In the genomic region with DNA sequence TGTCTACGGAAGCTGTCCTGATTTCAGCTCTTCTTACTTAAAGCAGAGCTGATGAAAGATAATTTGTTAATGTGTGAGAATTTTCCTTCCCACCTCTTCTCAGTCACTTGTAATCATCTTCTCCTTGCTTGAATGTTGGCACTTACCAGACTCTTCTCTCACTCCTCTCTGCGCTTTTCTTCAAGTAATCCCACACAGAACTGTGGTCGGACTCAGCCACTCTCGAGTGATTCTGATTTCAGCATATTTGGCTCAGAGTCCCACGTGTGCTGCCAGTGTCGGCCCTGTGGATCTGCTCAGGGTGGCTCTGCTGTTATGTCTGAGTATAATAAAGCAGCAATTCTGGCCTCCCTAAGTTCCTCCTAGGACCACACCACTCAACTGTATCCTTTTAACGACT, we compare ENCODE assay signal across 23 mouse cellular contexts. TPM values are rescaled to one million over a fixed set of nuclear protein-coding genes. Genes with fewer than 3 reads are reported as not detected.
DNase-seq lines count a peak whose midpoint lies in the region; ATAC-seq lines count a peak whose summit lies in the region.
"Had no signal": no experiment of that assay in that cellular context is flagged by ENCODE, and none has a peak within 500 bp of the region (broad histone marks: within the 10 kb centered on the region; RNA-seq: fewer than 3 reads in every experiment).

No protein-coding gene starts in this region.

- H3K4me3 ChIP-seq in midbrain, embryonic 11.5 days (ENCODE audit: low read depth, low read length), result no peak overlapping the region
- no peak overlapping the region for H3K4me3 ChIP-seq in midbrain, embryonic 15.5 days
- H3K4me3 ChIP-seq: embryonic facial prominence, embryonic 12.5 days; embryonic facial prominence, embryonic 15.5 days; erythroblast, embryonic 14.5 days; forebrain, embryonic 10.5 days; forebrain, embryonic 12.5 days had no signal

- H3K36me3 ChIP-seq in midbrain, embryonic 11.5 days (ENCODE audit: control insufficient read depth, insufficient read depth, low read length), result no peaks in the 10 kb centered on the region
- H3K36me3 ChIP-seq in midbrain, embryonic 15.5 days (replicated peaks), result no peaks in the 10 kb centered on the region
- H3K36me3 ChIP-seq: embryonic facial prominence, embryonic 12.5 days; embryonic facial prominence, embryonic 15.5 days; forebrain, embryonic 10.5 days; forebrain, embryonic 12.5 days had no signal

- no peaks in the 10 kb centered on the region for H3K27me3 ChIP-seq in midbrain, embryonic 11.5 days (ENCODE audit: control insufficient read depth, insufficient read depth, low read length)
- no peaks in the 10 kb centered on the region for H3K27me3 ChIP-seq in midbrain, embryonic 15.5 days (replicated peaks)
- H3K27me3 ChIP-seq: embryonic facial prominence, embryonic 12.5 days; embryonic facial prominence, embryonic 15.5 days; forebrain, embryonic 12.5 days had no signal

- no peaks in the 10 kb centered on the region for H3K4me1 ChIP-seq in midbrain, embryonic 11.5 days (ENCODE audit: control insufficient read depth, insufficient read depth, low read length)
- H3K4me1 ChIP-seq in midbrain, embryonic 15.5 days, result no peaks in the 10 kb centered on the region
- H3K4me1 ChIP-seq: embryonic facial prominence, embryonic 12.5 days; embryonic facial prominence, embryonic 15.5 days; forebrain, embryonic 12.5 days had no signal

- WGBS in midbrain, embryonic 11.5 days, result 87% methylated on average over 7 of the region's 7 CpGs
- 79% methylated on average over 7 of the region's 7 CpGs for WGBS in midbrain, embryonic 15.5 days

- no peak for DNase-seq in frontal cortex, postnatal 36 days (ENCODE audit: low spot score in 2 of 2)
- peak; percentile 10 for DNase-seq in midbrain, embryonic 11.5 days (ENCODE audit: low spot score, missing footprints)
- peak; percentile 17 for DNase-seq in telencephalon, adult 2 months (ENCODE audit: low read depth, low spot score)
- no peak for DNase-seq in cerebellum, postnatal 14 days
- DNase-seq: adrenal gland, adult 2 months; adrenal gland, postnatal 10 days; adrenal gland, postnatal 25 days; cerebellum, adult 11-12 months; cerebellum, adult 2 months; cerebellum, adult 9-10 months; cerebellum, postnatal 10 days; cerebellum, postnatal 36 days; embryo, embryonic 11 days had no signal

- no peak overlapping the region for H3K27ac ChIP-seq in midbrain, embryonic 11.5 days (ENCODE audit: low read depth, low read length)
- H3K27ac ChIP-seq in midbrain, embryonic 15.5 days, result no peak overlapping the region
- H3K27ac ChIP-seq: embryonic facial prominence, embryonic 12.5 days; embryonic facial prominence, embryonic 15.5 days; forebrain, embryonic 10.5 days; forebrain, embryonic 12.5 days had no signal

- H3K4me2 ChIP-seq in midbrain, embryonic 11.5 days, result no peak overlapping the region
- no peak overlapping the region for H3K4me2 ChIP-seq in midbrain, embryonic 15.5 days
- H3K4me2 ChIP-seq: embryonic facial prominence, embryonic 12.5 days; embryonic facial prominence, embryonic 15.5 days; forebrain, embryonic 12.5 days had no signal

- H3K9me3 ChIP-seq in midbrain, embryonic 11.5 days (ENCODE audit: control insufficient read depth, low read length), result no peaks in the 10 kb centered on the region
- H3K9me3 ChIP-seq in midbrain, embryonic 15.5 days, result no peaks in the 10 kb centered on the region
- H3K9me3 ChIP-seq: embryonic facial prominence, embryonic 12.5 days; embryonic facial prominence, embryonic 15.5 days; forebrain, embryonic 10.5 days; forebrain, embryonic 12.5 days had no signal

- H3K9ac ChIP-seq in midbrain, embryonic 11.5 days (ENCODE audit: low read length), result no peak overlapping the region
- no peak overlapping the region for H3K9ac ChIP-seq in midbrain, embryonic 15.5 days
- H3K9ac ChIP-seq: embryonic facial prominence, embryonic 12.5 days; embryonic facial prominence, embryonic 15.5 days; forebrain, embryonic 12.5 days had no signal

- ATAC-seq in frontal cortex, adult (ENCODE audit: low TSS enrichment), result peak; percentile 67
- ATAC-seq in midbrain, embryonic 11.5 days (ENCODE audit: low FRiP score), result no peak
- no peak for ATAC-seq in midbrain, embryonic 15.5 days (replicated peaks)
- ATAC-seq: forebrain, embryonic 14.5 days; forebrain, embryonic 16.5 days had no signal

RNA-seq across cellular contexts. Expression of a gene that starts 29.5 kb away (rescaled TPM):
- polyA plus RNA-seq in midbrain, embryonic 11.5 days (2014; fragmentation: Nextera tagmentation; extraction: Ambion mirVana), result not detected in 2 replicates
- polyA plus RNA-seq in midbrain, embryonic 15.5 days (2015; fragmentation: Nextera tagmentation; extraction: Ambion mirVana), result not detected in 2 replicates
- polyA plus RNA-seq: adrenal gland, adult 2 months; C2C12; embryonic facial prominence, embryonic 12.5 days; embryonic facial prominence, embryonic 15.5 days; erythroblast, embryonic 14.5 days; forebrain, embryonic 10.5 days; forebrain, embryonic 12.5 days; forebrain, embryonic 14.5 days; forebrain, embryonic 16.5 days had no signal

RNA-seq across cellular contexts. Expression of a gene that starts 43.5 kb away (rescaled TPM):
- polyA plus RNA-seq in midbrain, embryonic 11.5 days (2014; fragmentation: Nextera tagmentation; extraction: Ambion mirVana), result 58.9 and 60.8 TPM in 2 replicates
- 138 and 142 TPM in 2 replicates for polyA plus RNA-seq in midbrain, embryonic 15.5 days (2015; fragmentation: Nextera tagmentation; extraction: Ambion mirVana)

Comparison
In these comparisons a context has a peak if more than half of its experiments do, and no peak if none do; other contexts are left out.
1. DNase-seq: peak in midbrain, embryonic 11.5 days (single experiment) and telencephalon, adult 2 months (single experiment); none in frontal cortex, postnatal 36 days (0 of 2) and cerebellum, postnatal 14 days (0 of 2).